Mouse (Mus musculus): ENCODE results near the gene Btg1.

- no peak for TF ChIP-seq CTCF (IDR thresholded peaks at IDR 0.05)
- no peak for TF ChIP-seq POLR2A (IDR thresholded peaks at IDR 0.05; ENCODE audit: insufficient read depth, low read depth, low read length)
Measured at GRCm38 (mm10) chr10:96653030-96653429, 36.2 kb downstream of the Btg1 start.
